Mouse (Mus musculus): Measurements from ENCODE around the gene Vegfb. TPM values are rescaled to one million over a fixed set of nuclear protein-coding genes. Genes with fewer than 3 reads are reported as not detected.
A peak's percentile ranks its signal among the peaks of the same experiment; 100 is the strongest.

Vegfb gene
- polyA plus RNA-seq, 1 experiment from 2014 or later, result 33.1 TPM

GRCm38 (mm10) chr19:6950613-6951153 lies 36.8 kb downstream of the Vegfb start:
- Histone ChIP-seq H3K36me3 (ENCODE audit: control insufficient read depth, insufficient read depth, low read length) (peaks cover 10% of the 10 kb centered on the region), H3K4me3 (replicated peaks; ENCODE audit: low read depth, low read length) (peak overlapping the region; percentile 50), H3K4me2 (ENCODE audit: low read length) (peak overlapping the region; percentile 97), H3K4me1 (ENCODE audit: control insufficient read depth, insufficient read depth, low read length) (peaks cover 20% of the 10 kb centered on the region), H3K27me3 (ENCODE audit: control insufficient read depth, insufficient read depth, low read length) (no peaks in the 10 kb centered on the region), H3K27ac (replicated peaks; ENCODE audit: low read depth, low read length) (peak overlapping the region; percentile 84), H3K9me3 (ENCODE audit: control insufficient read depth, low read length) (no peaks in the 10 kb centered on the region), H3K9ac (replicated peaks; ENCODE audit: low read length) (peak overlapping the region; percentile 69)
- DNase-seq, result peak; percentile 83
- peak; percentile 43 for ATAC-seq (ENCODE audit: low FRiP score, low TSS enrichment)
- WGBS, result under 1% methylated on average over 28 of the region's 28 CpGs

- Histone ChIP-seq H3K9ac (replicated peaks; ENCODE audit: low read length) (peak overlapping the region; percentile 69), H3K4me2 (ENCODE audit: low read length) (peak overlapping the region; percentile 97), H3K36me3 (ENCODE audit: control insufficient read depth, insufficient read depth, low read length) (peaks cover 10% of the 10 kb centered on the region), H3K27me3 (ENCODE audit: control insufficient read depth, insufficient read depth, low read length) (no peaks in the 10 kb centered on the region), H3K27ac (replicated peaks; ENCODE audit: low read depth, low read length) (0 out of 2 replicates have a peak overlapping the region, but pooled peaks have one; percentile 84), H3K9me3 (ENCODE audit: control insufficient read depth, low read length) (no peaks in the 10 kb centered on the region), H3K4me1 (ENCODE audit: control insufficient read depth, insufficient read depth, low read length) (peaks cover 20% of the 10 kb centered on the region), H3K4me3 (replicated peaks; ENCODE audit: low read depth, low read length) (peak overlapping the region; percentile 50)
- DNase-seq (no peak), ATAC-seq (ENCODE audit: low FRiP score, low TSS enrichment) (no peak)
- WGBS, result 46% methylated on average over 5 of the region's 5 CpGs
Measured at GRCm38 (mm10) chr19:6949951-6950350, 37.5 kb downstream of the Vegfb start.

GRCm38 (mm10) chr19:6949532-6949931 lies 37.9 kb downstream of the Vegfb start:
- Histone ChIP-seq H3K4me2 (ENCODE audit: low read length) (peak overlapping the region; percentile 97), H3K36me3 (ENCODE audit: control insufficient read depth, insufficient read depth, low read length) (peaks cover 10% of the 10 kb centered on the region), H3K27me3 (ENCODE audit: control insufficient read depth, insufficient read depth, low read length) (no peaks in the 10 kb centered on the region), H3K4me3 (replicated peaks; ENCODE audit: low read depth, low read length) (no peak overlapping the region), H3K27ac (replicated peaks; ENCODE audit: low read depth, low read length) (no peak overlapping the region), H3K4me1 (ENCODE audit: control insufficient read depth, insufficient read depth, low read length) (peaks cover 20% of the 10 kb centered on the region), H3K9ac (replicated peaks; ENCODE audit: low read length) (no peak overlapping the region), H3K9me3 (ENCODE audit: control insufficient read depth, low read length) (no peaks in the 10 kb centered on the region)
- WGBS, result 90% methylated on average over 5 of the region's 5 CpGs
- ATAC-seq (ENCODE audit: low FRiP score, low TSS enrichment) (no peak), DNase-seq (no peak)

- Histone ChIP-seq H3K27ac (replicated peaks; ENCODE audit: low read depth, low read length) (no peak overlapping the region), H3K4me2 (ENCODE audit: low read length) (no peak overlapping the region), H3K4me3 (replicated peaks; ENCODE audit: low read depth, low read length) (no peak overlapping the region), H3K4me1 (ENCODE audit: control insufficient read depth, insufficient read depth, low read length) (peaks cover 19% of the 10 kb centered on the region), H3K9me3 (ENCODE audit: control insufficient read depth, low read length) (no peaks in the 10 kb centered on the region), H3K27me3 (ENCODE audit: control insufficient read depth, insufficient read depth, low read length) (no peaks in the 10 kb centered on the region), H3K36me3 (ENCODE audit: control insufficient read depth, insufficient read depth, low read length) (peaks cover 10% of the 10 kb centered on the region), H3K9ac (replicated peaks; ENCODE audit: low read length) (no peak overlapping the region)
- 83% methylated on average over 4 of the region's 4 CpGs for WGBS
- DNase-seq (no peak), ATAC-seq (ENCODE audit: low FRiP score, low TSS enrichment) (no peak)
Measured at GRCm38 (mm10) chr19:6948186-6948585, 39.3 kb downstream of the Vegfb start.

- Histone ChIP-seq H3K27me3 (ENCODE audit: control insufficient read depth, insufficient read depth, low read length) (no peaks in the 10 kb centered on the region), H3K4me3 (replicated peaks; ENCODE audit: low read depth, low read length) (no peak overlapping the region), H3K9ac (replicated peaks; ENCODE audit: low read length) (no peak overlapping the region), H3K4me1 (ENCODE audit: control insufficient read depth, insufficient read depth, low read length) (peaks cover 19% of the 10 kb centered on the region), H3K4me2 (ENCODE audit: low read length) (no peak overlapping the region), H3K27ac (replicated peaks; ENCODE audit: low read depth, low read length) (no peak overlapping the region), H3K9me3 (ENCODE audit: control insufficient read depth, low read length) (no peaks in the 10 kb centered on the region), H3K36me3 (ENCODE audit: control insufficient read depth, insufficient read depth, low read length) (peaks cover 10% of the 10 kb centered on the region)
- DNase-seq, result no peak
- 55% methylated on average over 4 of the region's 4 CpGs for WGBS
- ATAC-seq (ENCODE audit: low FRiP score, low TSS enrichment), result no peak
Measured at GRCm38 (mm10) chr19:6947742-6948141, 39.7 kb downstream of the Vegfb start.

- H3K9ac ChIP-seq (replicated peaks; ENCODE audit: low read length), result no peak overlapping the region
- no peak for ATAC-seq (ENCODE audit: low FRiP score, low TSS enrichment)
Measured at GRCm38 (mm10) chr19:6943709-6944108, 43.7 kb downstream of the Vegfb start.

GRCm38 (mm10) chr19:6942764-6943163 lies 44.7 kb downstream of the Vegfb start:
- Histone ChIP-seq H3K4me2 (ENCODE audit: low read length) (peak overlapping the region; percentile 99), H3K36me3 (ENCODE audit: control insufficient read depth, insufficient read depth, low read length) (peaks cover 17% of the 10 kb centered on the region), H3K27me3 (ENCODE audit: control insufficient read depth, insufficient read depth, low read length) (no peaks in the 10 kb centered on the region), H3K9me3 (ENCODE audit: control insufficient read depth, low read length) (no peaks in the 10 kb centered on the region), H3K27ac (replicated peaks; ENCODE audit: low read depth, low read length) (peak overlapping the region; percentile 94), H3K4me3 (replicated peaks; ENCODE audit: low read depth, low read length) (peak overlapping the region; percentile 85), H3K4me1 (ENCODE audit: control insufficient read depth, insufficient read depth, low read length) (peaks cover 26% of the 10 kb centered on the region), H3K9ac (replicated peaks; ENCODE audit: low read length) (peak overlapping the region; percentile 92)
- no peak for ATAC-seq (ENCODE audit: low FRiP score, low TSS enrichment)
- 28% methylated on average over 5 of the region's 5 CpGs for WGBS
- no peak for DNase-seq

More at GRCm38 (mm10) chr19:6943709-6944108, 43.7 kb downstream of the Vegfb start:
- Histone ChIP-seq H3K4me2 (ENCODE audit: low read length) (no peak overlapping the region; the same call in 1 of the 2 replicates), H3K4me3 (replicated peaks; ENCODE audit: low read depth, low read length) (no peak overlapping the region), H3K27ac (replicated peaks; ENCODE audit: low read depth, low read length) (no peak overlapping the region), H3K36me3 (ENCODE audit: control insufficient read depth, insufficient read depth, low read length) (peaks cover 12% of the 10 kb centered on the region), H3K9me3 (ENCODE audit: control insufficient read depth, low read length) (no peaks in the 10 kb centered on the region), H3K27me3 (ENCODE audit: control insufficient read depth, insufficient read depth, low read length) (no peaks in the 10 kb centered on the region), H3K4me1 (ENCODE audit: control insufficient read depth, insufficient read depth, low read length) (peaks cover 26% of the 10 kb centered on the region)
- DNase-seq, result no peak
- 94% methylated on average over 6 of the region's 6 CpGs for WGBS

- Histone ChIP-seq H3K36me3 (ENCODE audit: control insufficient read depth, insufficient read depth, low read length) (peaks cover 17% of the 10 kb centered on the region), H3K4me2 (ENCODE audit: low read length) (peak within 1 kb of the TSS; percentile 99), H3K4me1 (ENCODE audit: control insufficient read depth, insufficient read depth, low read length) (peaks cover 26% of the 10 kb centered on the region), H3K4me3 (replicated peaks; ENCODE audit: low read depth, low read length) (peak within 1 kb of the TSS; percentile 85), H3K9ac (replicated peaks; ENCODE audit: low read length) (peak within 1 kb of the TSS; percentile 92), H3K9me3 (ENCODE audit: control insufficient read depth, low read length) (no peaks in the 10 kb centered on the region), H3K27me3 (ENCODE audit: control insufficient read depth, insufficient read depth, low read length) (no peaks in the 10 kb centered on the region), H3K27ac (replicated peaks; ENCODE audit: low read depth, low read length) (peak within 1 kb of the TSS; percentile 94)
- peak; percentile 84 for ATAC-seq (ENCODE audit: low FRiP score, low TSS enrichment)
- WGBS, result under 1% methylated on average over 27 of the region's 27 CpGs
- peak; percentile 92 for DNase-seq
Measured at GRCm38 (mm10) chr19:6942249-6942691, 45.2 kb downstream of the Vegfb start, which contains the start of gene Gpr137. TSS of gene Gpr137 (minus strand) at chr19:6942480.

All from midbrain, embryonic 14.5 days (tissue).